Mouse (Mus musculus): ENCODE measurements at regions not wholly inside any gene's neighbourhood (a gene's known extent, or its start where the extent isn't known, plus 50 kb on each side); places are given as distances from the start of the nearest gene placed in this dataset.

DNA sequence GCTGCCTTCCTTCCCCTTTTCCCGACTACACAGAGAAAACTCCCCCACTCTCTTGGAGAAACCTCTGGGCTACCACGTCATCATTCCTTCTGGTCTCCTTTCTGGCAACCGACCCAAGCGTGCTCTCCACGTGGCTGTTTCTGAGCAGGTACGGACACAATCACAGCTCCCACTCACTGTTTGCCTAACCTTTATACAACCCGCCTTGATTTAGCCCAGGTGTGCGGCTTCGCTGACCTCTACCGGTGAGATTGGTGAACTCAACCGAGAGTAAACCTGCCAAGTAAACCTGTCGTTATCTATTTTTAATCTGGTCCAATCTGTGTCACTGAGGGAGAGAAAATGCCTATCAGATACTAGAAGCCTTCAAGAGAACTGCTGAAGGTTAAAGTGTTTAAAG, 142.7 kb upstream of the Gnai1 start:
- Histone ChIP-seq H3K27me3 (ENCODE audit: control insufficient read depth, insufficient read depth, low read length) (no peaks in the 10 kb centered on the region), H3K4me1 (ENCODE audit: control insufficient read depth, insufficient read depth, low read length) (no peaks in the 10 kb centered on the region), H3K27ac (replicated peaks; ENCODE audit: insufficient read depth, low read depth, low read length) (no peak overlapping the region), H3K36me3 (ENCODE audit: control insufficient read depth, insufficient read depth, low read length) (no peaks in the 10 kb centered on the region), H3K79me2 (ENCODE audit: control insufficient read depth, insufficient read depth, low read length) (no peaks in the 10 kb centered on the region), H3K4me3 (ENCODE audit: insufficient read depth, low read depth, low read length) (no peak overlapping the region), H3K9ac (ENCODE audit: low read depth, low read length) (no peak overlapping the region)
- peak; percentile 47 for DNase-seq (ENCODE audit: extremely low read depth, low read depth, low spot score)
- 7% methylated on average over 12 of the region's 12 CpGs for WGBS
- no peak for TF ChIP-seq POLR2A (IDR thresholded peaks at IDR 0.05; ENCODE audit: extremely low read depth, insufficient read depth, low read length)
- TF ChIP-seq CTCF (IDR thresholded peaks at IDR 0.05; ENCODE audit: low read depth, low read length), result peak; percentile 40; the same call in 1 of the 2 replicates

DNA sequence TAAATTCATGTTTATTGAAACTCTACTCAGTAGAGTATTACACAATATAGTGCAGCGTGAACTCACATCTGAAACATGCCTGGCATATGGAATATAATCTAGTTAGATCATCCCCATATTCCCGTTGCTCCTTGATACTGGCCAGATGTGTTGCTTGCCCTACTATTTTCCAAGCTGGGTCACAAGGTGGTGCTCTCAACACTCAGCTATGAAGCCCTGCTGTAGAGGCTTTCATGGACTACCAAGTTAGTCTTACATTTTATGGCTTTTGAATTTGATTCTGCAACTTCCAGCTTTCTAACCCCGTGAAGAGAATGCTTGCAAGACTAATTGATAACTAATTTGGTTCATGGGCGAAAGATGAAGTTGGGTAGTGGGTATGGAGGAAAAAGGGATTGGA, 134.2 kb upstream of the Gnai1 start:
- no peaks in the 10 kb centered on the region for H3K36me3 ChIP-seq (ENCODE audit: control insufficient read depth, insufficient read depth, low read length)
- WGBS, result 76% methylated on average over 4 of the region's 4 CpGs
- no peak for DNase-seq (ENCODE audit: extremely low read depth, low read depth, low spot score)
- TF ChIP-seq POLR2A (IDR thresholded peaks at IDR 0.05; ENCODE audit: extremely low read depth, insufficient read depth, low read length), result no peak
- no peak for TF ChIP-seq CTCF (IDR thresholded peaks at IDR 0.05; ENCODE audit: low read depth, low read length)
- H3K27ac ChIP-seq (replicated peaks; ENCODE audit: insufficient read depth, low read depth, low read length), result no peak overlapping the region
- H3K9ac ChIP-seq (ENCODE audit: low read depth, low read length), result no peak overlapping the region
- no peaks in the 10 kb centered on the region for H3K79me2 ChIP-seq (ENCODE audit: control insufficient read depth, insufficient read depth, low read length)
- no peaks in the 10 kb centered on the region for H3K27me3 ChIP-seq (ENCODE audit: control insufficient read depth, insufficient read depth, low read length)
- no peaks in the 10 kb centered on the region for H3K4me1 ChIP-seq (ENCODE audit: control insufficient read depth, insufficient read depth, low read length)
- no peak overlapping the region for H3K4me3 ChIP-seq (ENCODE audit: insufficient read depth, low read depth, low read length)

DNA sequence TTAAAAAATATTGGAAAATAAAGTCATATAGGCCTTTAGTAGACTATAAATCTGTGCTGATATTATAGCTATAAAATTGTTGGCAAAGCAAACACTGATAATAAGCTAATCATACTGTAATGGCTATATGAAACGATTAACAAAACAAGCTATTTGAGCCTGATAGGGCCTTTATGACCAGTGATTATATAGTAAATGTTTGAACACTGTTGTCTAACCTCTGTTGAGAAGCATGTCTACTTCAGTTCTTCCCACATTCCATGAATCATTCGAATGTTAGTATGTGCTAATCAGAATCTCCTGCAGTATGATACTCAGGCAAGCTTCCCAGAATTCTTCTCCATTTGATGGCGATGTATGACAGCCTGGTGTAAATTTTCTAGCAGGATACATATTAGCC, 129.6 kb upstream of the Gnai1 start:
- no peak for DNase-seq (ENCODE audit: extremely low read depth, low read depth, low spot score)
- Histone ChIP-seq H3K4me3 (ENCODE audit: insufficient read depth, low read depth, low read length) (no peak overlapping the region), H3K27ac (replicated peaks; ENCODE audit: insufficient read depth, low read depth, low read length) (no peak overlapping the region), H3K27me3 (ENCODE audit: control insufficient read depth, insufficient read depth, low read length) (no peaks in the 10 kb centered on the region), H3K79me2 (ENCODE audit: control insufficient read depth, insufficient read depth, low read length) (no peaks in the 10 kb centered on the region), H3K4me1 (ENCODE audit: control insufficient read depth, insufficient read depth, low read length) (no peaks in the 10 kb centered on the region), H3K9ac (ENCODE audit: low read depth, low read length) (no peak overlapping the region), H3K36me3 (ENCODE audit: control insufficient read depth, insufficient read depth, low read length) (no peaks in the 10 kb centered on the region)
- TF ChIP-seq POLR2A (IDR thresholded peaks at IDR 0.05; ENCODE audit: extremely low read depth, insufficient read depth, low read length), result no peak
- no peak for TF ChIP-seq CTCF (IDR thresholded peaks at IDR 0.05; ENCODE audit: low read depth, low read length)
- 76% methylated on average over 3 of the region's 3 CpGs for WGBS

DNA sequence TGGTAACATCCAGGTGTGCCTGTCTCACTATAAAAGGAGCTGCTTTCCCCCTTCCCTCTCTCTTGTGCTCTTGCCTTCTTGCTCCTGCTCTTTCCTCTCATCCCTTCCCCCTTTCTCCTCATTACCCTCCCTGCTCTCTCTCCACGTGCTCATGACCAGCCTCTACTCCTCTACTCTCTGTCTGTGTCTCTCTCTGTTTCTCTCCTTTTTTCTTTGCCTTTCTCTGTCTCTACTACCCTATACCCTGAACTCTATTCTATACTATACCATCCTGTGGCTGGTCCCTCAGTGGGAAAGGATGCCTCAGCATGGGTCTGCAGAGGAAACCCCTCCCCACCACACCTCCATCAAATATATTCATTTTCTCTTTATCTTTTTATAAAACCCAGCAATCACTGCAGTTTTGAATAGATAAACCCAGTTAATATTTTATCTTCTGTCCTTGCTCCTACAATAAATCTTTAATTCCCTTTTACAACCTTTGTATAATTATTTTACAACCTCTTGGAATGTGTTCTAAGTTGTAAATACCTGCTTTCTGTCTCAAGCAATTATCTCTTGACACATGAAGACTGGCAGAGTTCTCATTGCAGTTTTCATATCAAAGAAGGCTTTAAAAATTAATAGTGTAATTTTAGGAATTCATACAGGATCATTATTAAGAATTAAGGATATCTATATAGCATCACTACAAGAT, 127.1 kb upstream of the Gnai1 start:
- no peak overlapping the region for H3K9ac ChIP-seq (ENCODE audit: low read depth, low read length)
- no peak for TF ChIP-seq POLR2A (IDR thresholded peaks at IDR 0.05; ENCODE audit: extremely low read depth, insufficient read depth, low read length)
- no peak for TF ChIP-seq CTCF (IDR thresholded peaks at IDR 0.05; ENCODE audit: low read depth, low read length)
- DNase-seq (ENCODE audit: extremely low read depth, low read depth, low spot score), result no peak
- no peak overlapping the region for H3K27ac ChIP-seq (replicated peaks; ENCODE audit: insufficient read depth, low read depth, low read length)
- H3K36me3 ChIP-seq (ENCODE audit: control insufficient read depth, insufficient read depth, low read length), result no peaks in the 10 kb centered on the region
- H3K4me3 ChIP-seq (ENCODE audit: insufficient read depth, low read depth, low read length), result no peak overlapping the region
- no peaks in the 10 kb centered on the region for H3K79me2 ChIP-seq (ENCODE audit: control insufficient read depth, insufficient read depth, low read length)
- H3K27me3 ChIP-seq (ENCODE audit: control insufficient read depth, insufficient read depth, low read length), result no peaks in the 10 kb centered on the region
- H3K4me1 ChIP-seq (ENCODE audit: control insufficient read depth, insufficient read depth, low read length), result no peaks in the 10 kb centered on the region
- 18% methylated on average over 1 of the region's 1 CpGs for WGBS

DNA sequence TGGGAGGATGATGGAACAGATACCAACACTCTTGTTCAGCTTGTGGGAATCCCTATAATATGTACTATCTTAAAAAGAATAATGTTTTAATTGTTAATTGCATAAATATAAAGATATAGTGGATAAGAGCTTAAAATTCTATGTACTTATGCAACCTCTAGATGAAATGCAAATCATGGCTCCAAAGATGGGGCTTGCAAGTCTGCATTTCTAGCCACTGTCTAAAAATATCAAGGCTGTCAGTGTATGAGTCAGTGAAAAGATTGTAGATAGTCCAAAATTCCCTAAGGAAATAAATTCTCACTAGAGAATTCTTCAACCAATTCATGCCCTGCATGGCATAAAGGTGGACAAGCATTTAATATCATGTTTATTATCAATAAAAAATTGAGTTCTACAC, 124.2 kb upstream of the Gnai1 start:
- Histone ChIP-seq H3K27me3 (ENCODE audit: control insufficient read depth, insufficient read depth, low read length) (no peaks in the 10 kb centered on the region), H3K9ac (ENCODE audit: low read depth, low read length) (no peak overlapping the region), H3K4me1 (ENCODE audit: control insufficient read depth, insufficient read depth, low read length) (no peaks in the 10 kb centered on the region), H3K79me2 (ENCODE audit: control insufficient read depth, insufficient read depth, low read length) (no peaks in the 10 kb centered on the region), H3K4me3 (ENCODE audit: insufficient read depth, low read depth, low read length) (no peak overlapping the region), H3K27ac (replicated peaks; ENCODE audit: insufficient read depth, low read depth, low read length) (no peak overlapping the region), H3K36me3 (ENCODE audit: control insufficient read depth, insufficient read depth, low read length) (no peaks in the 10 kb centered on the region)
- no peak for DNase-seq (ENCODE audit: extremely low read depth, low read depth, low spot score)
- TF ChIP-seq POLR2A (IDR thresholded peaks at IDR 0.05; ENCODE audit: extremely low read depth, insufficient read depth, low read length) (no peak), CTCF (IDR thresholded peaks at IDR 0.05; ENCODE audit: low read depth, low read length) (no peak)

DNA sequence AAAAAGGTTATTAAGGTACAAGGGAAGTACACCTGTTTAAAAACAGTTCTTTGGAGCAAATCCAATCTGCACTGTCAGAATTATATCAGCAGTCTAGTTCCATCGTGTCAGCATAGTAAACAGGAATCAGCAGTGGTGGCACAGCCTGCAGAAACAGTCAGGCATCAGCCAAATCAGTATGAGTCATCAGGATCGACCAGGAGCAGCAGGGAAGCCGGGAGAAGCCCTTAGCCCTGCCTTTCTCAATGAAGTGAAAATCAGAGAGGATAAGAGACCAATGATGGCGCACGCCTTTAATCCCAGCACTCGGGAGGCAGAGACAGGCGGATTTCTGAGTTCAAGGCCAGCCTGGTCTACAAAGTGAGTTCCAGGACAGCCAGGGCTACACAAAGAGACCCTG, 118.3 kb upstream of the Gnai1 start:
- H3K27me3 ChIP-seq (ENCODE audit: control insufficient read depth, insufficient read depth, low read length), result no peaks in the 10 kb centered on the region
- no peak for DNase-seq (ENCODE audit: extremely low read depth, low read depth, low spot score)
- H3K27ac ChIP-seq (replicated peaks; ENCODE audit: insufficient read depth, low read depth, low read length), result no peak overlapping the region
- no peak overlapping the region for H3K4me3 ChIP-seq (ENCODE audit: insufficient read depth, low read depth, low read length)
- 70% methylated on average over 7 of the region's 7 CpGs for WGBS
- H3K36me3 ChIP-seq (ENCODE audit: control insufficient read depth, insufficient read depth, low read length), result no peaks in the 10 kb centered on the region
- H3K9ac ChIP-seq (ENCODE audit: low read depth, low read length), result no peak overlapping the region
- TF ChIP-seq POLR2A (IDR thresholded peaks at IDR 0.05; ENCODE audit: extremely low read depth, insufficient read depth, low read length) (no peak), CTCF (IDR thresholded peaks at IDR 0.05; ENCODE audit: low read depth, low read length) (no peak)
- H3K4me1 ChIP-seq (ENCODE audit: control insufficient read depth, insufficient read depth, low read length), result no peaks in the 10 kb centered on the region
- H3K79me2 ChIP-seq (ENCODE audit: control insufficient read depth, insufficient read depth, low read length), result no peaks in the 10 kb centered on the region
